Mouse (Mus musculus): ENCODE data around the gene Mrps18b. TPM values are rescaled to one million over a fixed set of nuclear protein-coding genes. Genes with fewer than 3 reads are reported as not detected.
A peak's percentile ranks its signal among the peaks of the same experiment; 100 is the strongest.

Mrps18b gene
- polyA plus RNA-seq, 1 experiment from 2014 or later = 88.0 TPM

DNA sequence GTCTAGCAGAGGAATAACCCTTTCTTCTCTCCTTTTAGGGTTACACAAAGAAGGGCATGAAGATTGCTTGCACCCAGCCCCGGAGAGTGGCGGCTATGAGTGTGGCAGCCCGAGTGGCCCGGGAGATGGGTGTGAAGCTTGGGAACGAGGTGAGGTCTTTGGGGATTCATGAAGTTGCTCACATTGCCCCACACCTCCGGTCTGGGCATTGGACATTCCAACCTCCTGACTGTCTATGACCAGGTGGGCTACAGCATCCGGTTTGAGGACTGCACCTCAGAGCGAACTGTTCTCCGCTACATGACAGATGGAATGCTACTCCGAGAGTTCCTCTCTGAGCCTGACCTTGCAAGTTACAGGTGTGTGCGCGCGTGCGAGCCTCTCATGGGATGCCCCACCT, 32.4 kb downstream of the Mrps18b start:
- Histone ChIP-seq H3K4me2 (replicated peaks; ENCODE audit: low read depth, low read length) (no peak overlapping the region), H3K36me3 (ENCODE audit: insufficient read depth, low read length) (peaks cover 64% of the 10 kb centered on the region), H3K27me3 (ENCODE audit: insufficient read depth, low read length) (no peaks in the 10 kb centered on the region), H3K27ac (ENCODE audit: low read length) (no peak overlapping the region), H3K9me3 (ENCODE audit: low read length) (no peaks in the 10 kb centered on the region), H3K4me1 (ENCODE audit: insufficient read depth, low read length) (peaks cover 12% of the 10 kb centered on the region), H3K4me3 (ENCODE audit: low read length) (no peak overlapping the region), H3K9ac (replicated peaks; ENCODE audit: low read length) (no peak overlapping the region)
- ATAC-seq (ENCODE audit: low FRiP score, low TSS enrichment) = no peak
- WGBS = 94% methylated on average over 14 of the region's 14 CpGs

DNA sequence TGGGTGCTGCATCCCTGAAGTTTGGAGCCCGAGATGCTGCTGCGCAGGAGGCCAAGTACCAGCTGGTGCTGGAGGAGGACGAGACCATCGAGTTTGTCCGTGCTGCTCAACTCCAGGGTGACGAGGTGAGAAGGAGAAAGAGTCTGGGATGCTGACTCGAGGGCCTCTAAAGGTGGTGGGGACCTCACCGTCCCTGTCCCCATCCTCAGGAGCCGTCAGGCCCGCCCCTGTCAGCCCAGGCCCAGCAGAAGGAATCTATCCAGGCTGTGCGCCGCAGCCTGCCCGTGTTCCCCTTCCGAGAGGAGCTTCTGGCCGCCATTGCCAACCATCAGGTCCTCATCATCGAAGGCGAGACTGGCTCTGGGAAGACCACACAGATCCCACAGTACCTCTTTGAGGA, 33.3 kb downstream of the Mrps18b start:
- no peak for ATAC-seq (ENCODE audit: low FRiP score, low TSS enrichment)
- WGBS = 94% methylated on average over 17 of the region's 17 CpGs
- H3K9ac ChIP-seq (replicated peaks; ENCODE audit: low read length) = no peak overlapping the region

DNA sequence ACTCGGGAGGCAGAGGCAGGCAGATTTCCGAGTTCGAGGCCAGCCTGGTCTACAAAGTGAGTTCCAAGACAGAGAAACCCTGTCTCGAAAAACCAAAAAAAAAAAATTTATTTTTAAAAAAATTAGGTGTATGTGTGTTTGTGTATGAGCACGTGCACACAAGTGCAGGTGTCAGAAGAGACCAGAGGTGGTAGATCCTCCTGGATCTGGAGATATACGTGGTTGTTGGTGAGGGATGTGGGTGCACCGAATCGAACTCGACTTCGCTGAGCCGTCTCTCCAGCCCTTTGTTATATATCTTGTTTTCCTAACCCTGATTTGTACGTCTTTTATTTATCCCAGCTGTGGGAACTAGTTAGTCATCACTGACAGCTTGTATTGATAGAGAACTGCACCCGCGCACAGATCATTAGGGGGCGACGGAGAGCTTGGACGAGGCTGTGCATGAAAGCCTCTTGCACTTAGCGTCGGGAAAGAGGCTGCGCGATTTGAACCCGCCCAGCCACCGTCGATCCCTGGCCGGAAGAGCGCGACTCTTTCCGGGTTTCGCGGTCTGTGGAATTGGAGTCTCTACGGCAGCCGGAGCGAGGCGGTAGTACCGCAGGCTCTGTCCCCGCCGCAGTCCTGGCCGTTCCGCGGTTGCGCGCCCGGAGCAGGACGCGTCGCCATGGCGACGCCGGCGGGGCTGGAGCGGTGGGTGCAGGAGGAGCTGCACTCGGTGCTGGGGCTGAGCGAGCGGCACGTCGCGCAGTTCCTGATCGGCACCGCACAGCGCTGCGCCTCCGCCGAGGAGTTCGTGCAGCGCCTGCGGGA, 36.7 kb downstream of the Mrps18b start, which contains the start of gene Dhx16:
TSS of gene Dhx16 (plus strand) at position 575 of the 813 bp plus-strand sequence.
- no peaks in the 10 kb centered on the region for H3K9me3 ChIP-seq (ENCODE audit: low read length)
- 5% methylated on average over 66 of the region's 66 CpGs for WGBS
- peak within 1 kb of the TSS; percentile 59; the same call in 1 of the 2 replicates for H3K27ac ChIP-seq (ENCODE audit: low read length)
- peaks cover 39% of the 10 kb centered on the region for H3K36me3 ChIP-seq (ENCODE audit: insufficient read depth, low read length)
- peak within 1 kb of the TSS; percentile 66 for H3K4me2 ChIP-seq (replicated peaks; ENCODE audit: low read depth, low read length)
- H3K27me3 ChIP-seq (ENCODE audit: insufficient read depth, low read length) = no peaks in the 10 kb centered on the region
- H3K4me1 ChIP-seq (ENCODE audit: insufficient read depth, low read length) = peaks cover 12% of the 10 kb centered on the region
- H3K4me3 ChIP-seq (ENCODE audit: low read length) = peak within 1 kb of the TSS; percentile 82
- peak; percentile 95 for ATAC-seq (ENCODE audit: low FRiP score, low TSS enrichment)
- peak within 1 kb of the TSS; percentile 87 for H3K9ac ChIP-seq (replicated peaks; ENCODE audit: low read length)

More for the DNA sequence above, 33.3 kb downstream of the Mrps18b start:
- no peaks in the 10 kb centered on the region for H3K27me3 ChIP-seq (ENCODE audit: insufficient read depth, low read length)
- H3K9me3 ChIP-seq (ENCODE audit: low read length) = no peaks in the 10 kb centered on the region
- no peak overlapping the region for H3K4me2 ChIP-seq (replicated peaks; ENCODE audit: low read depth, low read length)
- H3K27ac ChIP-seq (ENCODE audit: low read length) = no peak overlapping the region
- H3K36me3 ChIP-seq (ENCODE audit: insufficient read depth, low read length) = peaks cover 57% of the 10 kb centered on the region
- H3K4me3 ChIP-seq (ENCODE audit: low read length) = no peak overlapping the region
- peaks cover 12% of the 10 kb centered on the region for H3K4me1 ChIP-seq (ENCODE audit: insufficient read depth, low read length)

DNA sequence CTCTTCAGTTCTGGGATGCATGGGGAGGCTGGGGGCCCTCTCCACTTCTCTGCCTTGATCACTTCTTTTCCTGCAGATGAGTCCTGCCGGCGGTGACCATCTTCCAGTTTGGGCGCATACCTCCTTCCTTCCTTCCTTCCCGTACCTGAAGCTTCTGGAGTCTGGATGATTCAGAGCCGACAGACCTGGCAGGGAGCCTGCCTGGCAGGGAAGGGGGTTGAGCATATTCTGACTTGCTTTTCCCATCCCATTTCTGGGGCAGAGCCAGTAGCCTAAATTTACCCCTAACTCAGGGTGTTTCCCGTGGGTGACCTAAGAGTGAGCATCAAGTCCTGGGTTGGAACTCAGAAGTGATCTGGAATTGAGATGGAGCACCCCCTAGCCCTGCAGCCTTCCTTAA, 41.5 kb downstream of the Mrps18b start:
- H3K9ac ChIP-seq (replicated peaks; ENCODE audit: low read length) = no peak overlapping the region
- H3K4me2 ChIP-seq (replicated peaks; ENCODE audit: low read depth, low read length) = no peak overlapping the region
- peaks cover 21% of the 10 kb centered on the region for H3K4me1 ChIP-seq (ENCODE audit: insufficient read depth, low read length)
- H3K36me3 ChIP-seq (ENCODE audit: insufficient read depth, low read length) = peaks cover 16% of the 10 kb centered on the region; the same call in 1 of the 2 replicates
- no peak overlapping the region for H3K4me3 ChIP-seq (ENCODE audit: low read length)
- 80% methylated on average over 6 of the region's 6 CpGs for WGBS
- no peaks in the 10 kb centered on the region for H3K27me3 ChIP-seq (ENCODE audit: insufficient read depth, low read length)
- H3K9me3 ChIP-seq (ENCODE audit: low read length) = peaks cover 4% of the 10 kb centered on the region; the same call in 1 of the 2 replicates
- H3K27ac ChIP-seq (ENCODE audit: low read length) = no peak overlapping the region
- ATAC-seq (ENCODE audit: low FRiP score, low TSS enrichment) = no peak

DNA sequence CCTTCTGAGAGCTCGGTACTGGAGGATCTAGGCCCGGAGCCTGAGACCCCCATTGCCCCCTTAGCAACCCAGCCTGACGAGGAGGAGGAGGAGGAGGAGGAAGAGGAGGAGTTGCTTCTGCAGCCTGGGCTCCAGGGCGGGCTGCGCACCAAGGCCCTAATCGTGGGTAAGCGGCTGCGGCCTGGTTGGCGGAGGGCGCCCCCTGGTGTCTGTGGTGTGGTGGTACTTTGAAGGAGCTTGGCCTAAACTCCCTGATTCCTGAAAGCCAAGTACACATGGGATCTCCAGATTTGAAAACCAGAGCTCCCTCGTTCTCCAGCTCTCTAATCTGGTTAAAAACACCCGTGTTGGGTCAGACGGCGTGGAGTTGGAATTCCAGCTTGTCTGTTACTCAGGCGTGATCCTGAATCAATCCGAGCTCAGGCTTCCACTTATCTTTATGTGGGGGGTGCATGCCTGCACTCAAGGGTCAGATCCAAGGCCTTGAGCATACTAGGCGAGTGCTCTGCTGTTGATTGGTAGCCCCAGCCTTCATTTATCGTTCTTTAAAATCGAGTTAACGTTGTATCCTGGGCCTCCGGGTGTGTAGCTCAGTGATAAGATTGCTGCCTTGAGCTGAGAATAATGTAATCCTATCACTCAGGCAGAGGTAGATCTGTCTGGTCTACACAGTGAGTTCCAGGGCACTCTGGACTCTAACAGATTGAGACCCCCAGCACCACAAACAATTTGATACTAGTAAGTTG, 42.2 kb downstream of the Mrps18b start:
- peak overlapping the region; percentile 20; the same call in 1 of the 2 replicates for H3K4me3 ChIP-seq (ENCODE audit: low read length)
- peaks cover 16% of the 10 kb centered on the region; the same call in 1 of the 2 replicates for H3K36me3 ChIP-seq (ENCODE audit: insufficient read depth, low read length)
- H3K27me3 ChIP-seq (ENCODE audit: insufficient read depth, low read length) = no peaks in the 10 kb centered on the region
- peak overlapping the region; percentile 44; the same call in 1 of the 2 replicates for H3K4me2 ChIP-seq (replicated peaks; ENCODE audit: low read depth, low read length)
- H3K4me1 ChIP-seq (ENCODE audit: insufficient read depth, low read length) = peaks cover 26% of the 10 kb centered on the region
- peak overlapping the region; percentile 53; the same call in 1 of the 2 replicates for H3K27ac ChIP-seq (ENCODE audit: low read length)
- H3K9ac ChIP-seq (replicated peaks; ENCODE audit: low read length) = peak overlapping the region; percentile 48; the same call in 1 of the 2 replicates
- peak; percentile 53; the same call in 1 of the 2 replicates for ATAC-seq (ENCODE audit: low FRiP score, low TSS enrichment)
- H3K9me3 ChIP-seq (ENCODE audit: low read length) = peaks cover 4% of the 10 kb centered on the region; the same call in 1 of the 2 replicates
- WGBS = 35% methylated on average over 20 of the region's 21 CpGs

DNA sequence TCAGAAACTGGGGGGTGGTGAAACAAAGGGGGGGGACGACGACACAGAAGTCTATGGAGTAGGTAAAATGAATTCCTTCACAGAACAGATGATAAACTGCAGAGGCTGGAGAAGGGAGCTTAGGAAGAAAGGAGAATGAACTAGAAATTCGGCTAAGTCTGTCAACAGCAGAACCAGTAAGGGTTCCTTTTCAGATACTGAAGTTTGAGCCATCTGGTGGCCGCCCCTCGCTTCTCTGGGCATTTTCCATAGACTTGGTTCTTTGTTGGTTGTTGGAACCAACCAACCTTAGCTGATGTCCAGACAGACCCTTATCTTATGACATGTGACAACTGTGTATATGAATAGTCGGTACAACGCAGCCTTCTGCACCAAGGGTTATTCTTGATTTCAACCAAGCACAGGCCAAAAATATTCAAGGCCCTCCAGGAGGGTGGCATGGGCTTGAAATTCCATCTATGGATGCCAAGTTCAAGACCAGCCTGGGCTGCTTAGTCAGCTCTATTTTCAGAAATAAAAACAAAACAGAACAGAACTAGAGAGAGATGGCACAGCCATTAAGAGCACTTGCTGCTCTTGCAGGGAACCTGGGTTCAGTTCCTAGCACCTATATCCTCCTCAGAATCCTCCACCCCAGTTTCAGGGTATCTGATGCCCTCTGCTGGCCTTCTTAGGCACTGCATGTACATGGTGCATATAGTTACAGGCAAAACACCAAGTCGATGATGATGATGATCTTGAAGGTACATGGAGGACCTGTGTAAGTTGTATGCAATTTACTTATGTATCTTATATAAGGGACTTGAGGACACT, 45.1 kb downstream of the Mrps18b start:
- peak overlapping the region; percentile 98 for H3K27ac ChIP-seq (ENCODE audit: low read length)
- 82% methylated on average over 8 of the region's 8 CpGs for WGBS
- H3K9ac ChIP-seq (replicated peaks; ENCODE audit: low read length) = peak overlapping the region; percentile 85; the same call in 1 of the 2 replicates
- peaks cover 43% of the 10 kb centered on the region for H3K4me1 ChIP-seq (ENCODE audit: insufficient read depth, low read length)
- no peak for ATAC-seq (ENCODE audit: low FRiP score, low TSS enrichment)
- H3K4me2 ChIP-seq (replicated peaks; ENCODE audit: low read depth, low read length) = peak overlapping the region; percentile 83
- H3K4me3 ChIP-seq (ENCODE audit: low read length) = peak overlapping the region; percentile 68
- H3K36me3 ChIP-seq (ENCODE audit: insufficient read depth, low read length) = peaks cover 15% of the 10 kb centered on the region; the same call in 1 of the 2 replicates
- H3K27me3 ChIP-seq (ENCODE audit: insufficient read depth, low read length) = no peaks in the 10 kb centered on the region
- H3K9me3 ChIP-seq (ENCODE audit: low read length) = peaks cover 4% of the 10 kb centered on the region; the same call in 1 of the 2 replicates

DNA sequence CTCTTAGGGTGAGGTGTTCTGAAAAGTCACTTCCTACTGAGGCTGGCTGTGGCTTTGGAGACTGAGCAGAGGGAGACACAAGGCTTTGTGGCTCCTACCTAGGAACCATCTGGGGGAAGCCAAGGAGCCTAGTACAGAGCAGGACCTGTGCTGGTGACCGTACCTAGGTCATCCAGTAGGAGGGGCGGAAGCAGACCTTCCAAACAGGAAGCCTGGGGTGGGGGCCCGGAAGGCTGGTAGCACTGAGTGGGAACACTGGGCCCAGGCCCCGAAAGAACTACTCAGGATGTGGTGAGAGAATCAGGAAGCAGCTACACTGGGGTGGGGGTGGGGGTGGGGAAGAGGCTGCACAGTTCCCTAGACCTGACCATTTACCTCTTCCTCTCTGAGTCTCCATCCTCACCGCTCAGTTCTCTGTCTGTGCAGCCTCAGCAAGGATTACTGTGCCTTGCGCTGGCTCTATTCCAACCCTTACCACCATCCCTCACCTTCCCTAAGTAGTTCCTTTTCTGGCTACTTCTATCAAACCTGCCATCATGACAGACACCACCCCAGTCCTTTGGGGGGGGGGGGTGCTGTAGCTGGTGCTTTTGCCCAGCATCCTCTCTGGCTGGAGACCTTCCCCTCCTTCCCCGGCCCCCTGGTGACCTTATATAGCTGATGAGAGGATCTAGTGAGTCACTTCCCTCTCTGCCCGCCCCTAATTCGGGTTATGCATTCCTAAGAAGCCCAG, 45.9 kb downstream of the Mrps18b start:
- Histone ChIP-seq H3K4me2 (replicated peaks; ENCODE audit: low read depth, low read length) (peak overlapping the region; percentile 83), H3K27me3 (ENCODE audit: insufficient read depth, low read length) (no peaks in the 10 kb centered on the region), H3K9ac (replicated peaks; ENCODE audit: low read length) (peak overlapping the region; percentile 85), H3K36me3 (ENCODE audit: insufficient read depth, low read length) (peaks cover 10% of the 10 kb centered on the region; the same call in 1 of the 2 replicates), H3K4me3 (ENCODE audit: low read length) (peak overlapping the region; percentile 68), H3K9me3 (ENCODE audit: low read length) (peaks cover 4% of the 10 kb centered on the region; the same call in 1 of the 2 replicates), H3K4me1 (ENCODE audit: insufficient read depth, low read length) (peaks cover 44% of the 10 kb centered on the region), H3K27ac (ENCODE audit: low read length) (peak overlapping the region; percentile 98)
- no peak for ATAC-seq (ENCODE audit: low FRiP score, low TSS enrichment)
- WGBS = 55% methylated on average over 9 of the region's 9 CpGs

DNA sequence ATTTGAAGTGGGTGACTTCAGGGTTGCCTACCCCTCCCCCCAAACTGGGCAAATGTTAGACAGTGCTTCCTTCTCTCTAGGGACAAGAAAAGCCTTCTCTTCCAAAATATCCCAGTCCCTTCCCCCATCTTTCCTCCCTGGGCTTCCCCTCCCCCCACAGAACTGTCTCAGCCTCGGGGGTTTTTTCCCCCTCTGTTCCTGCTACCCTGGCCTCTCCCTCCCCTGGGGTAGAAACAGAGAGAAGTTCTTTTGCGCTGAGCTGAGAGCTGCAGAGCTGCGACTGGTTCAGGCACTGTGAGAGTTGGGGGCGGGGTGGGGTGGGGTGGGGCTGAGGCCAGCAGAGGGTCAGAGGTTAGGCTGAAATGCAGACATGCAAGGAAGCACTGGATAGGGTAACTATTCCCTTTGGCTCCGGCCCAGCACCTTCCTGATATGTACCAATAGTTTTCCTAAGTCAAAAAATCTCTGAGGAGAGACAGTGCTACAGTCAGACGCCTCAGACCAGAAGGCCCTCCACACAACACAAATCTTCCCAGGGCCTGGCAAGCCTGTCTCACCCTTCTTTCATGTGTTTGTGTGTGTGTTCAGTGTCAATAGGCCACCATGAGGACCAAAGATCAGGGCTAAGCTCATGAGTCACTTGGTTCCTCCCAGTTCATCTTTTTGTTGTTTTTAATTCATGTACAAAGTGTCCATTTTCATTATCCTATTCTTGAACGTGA, 46.7 kb downstream of the Mrps18b start:
- H3K9me3 ChIP-seq (ENCODE audit: low read length) = peaks cover 4% of the 10 kb centered on the region; the same call in 1 of the 2 replicates
- H3K27me3 ChIP-seq (ENCODE audit: insufficient read depth, low read length) = no peaks in the 10 kb centered on the region
- 0 out of 2 replicates have a peak, but pooled peaks cover 5% of the 10 kb centered on the region for H3K36me3 ChIP-seq (ENCODE audit: insufficient read depth, low read length)
- peak overlapping the region; percentile 98 for H3K27ac ChIP-seq (ENCODE audit: low read length)
- WGBS = 5% methylated on average over 7 of the region's 7 CpGs
- ATAC-seq (ENCODE audit: low FRiP score, low TSS enrichment) = no peak
- H3K4me3 ChIP-seq (ENCODE audit: low read length) = peak overlapping the region; percentile 68
- peak overlapping the region; percentile 85 for H3K9ac ChIP-seq (replicated peaks; ENCODE audit: low read length)
- peak overlapping the region; percentile 83 for H3K4me2 ChIP-seq (replicated peaks; ENCODE audit: low read depth, low read length)
- peaks cover 52% of the 10 kb centered on the region for H3K4me1 ChIP-seq (ENCODE audit: insufficient read depth, low read length)
